Mouse (Mus musculus) liver, embryonic 12.5 days (tissue): Measurements from ENCODE around the gene Hes6. TPM values are rescaled to one million over a fixed set of nuclear protein-coding genes. Genes with fewer than 3 reads are reported as not detected.

ENCODE experiments used
- ATAC-seq: fragments of 200-750 bp; cut with Nextera tagmentation; 2 replicates; pipeline ENCODE4 v1.8.0; 2017; ENCODE audit warnings: moderate number of reproducible peaks, mild to moderate bottlenecking, moderate library complexity
- H3K27ac ChIP-seq: fragments of 300-500 bp; sonication (generic); 2 replicates; pipeline ENCODE4 v1.5.1; 2016; ENCODE audit warnings: mild to moderate bottlenecking
- H3K27me3 ChIP-seq: fragments of 300-500 bp; sonication (generic); replicated peaks from 2 replicates; pipeline ENCODE4 v1.6.1; 2016; ENCODE audit warnings: mild to moderate bottlenecking, moderate library complexity
- H3K36me3 ChIP-seq: fragments of 300-500 bp; sonication (generic); 2 replicates; pipeline ENCODE4 v1.6.1; 2016; ENCODE audit warnings: mild to moderate bottlenecking, moderate library complexity
- H3K4me1 ChIP-seq: fragments of 300-500 bp; sonication (generic); 2 replicates; pipeline ENCODE4 v1.6.1; 2016
- H3K4me2 ChIP-seq: fragments of 300-500 bp; sonication (generic); 2 replicates; pipeline ENCODE4 v1.6.1; 2016; ENCODE audit warnings: mild to moderate bottlenecking, moderate library complexity
- H3K4me3 ChIP-seq: fragments of 300-500 bp; sonication (generic); 2 replicates; pipeline ENCODE4 v1.5.1; 2016; ENCODE audit warnings: mild to moderate bottlenecking, moderate library complexity
- H3K9ac ChIP-seq: fragments of 300-500 bp; sonication (generic); 2 replicates; pipeline ENCODE4 v1.6.1; 2016; ENCODE audit warnings: mild to moderate bottlenecking, moderate library complexity
- H3K9me3 ChIP-seq: fragments of 300-500 bp; sonication (generic); replicated peaks from 2 replicates; pipeline ENCODE4 v1.6.1; 2016; ENCODE audit warnings: mild to moderate bottlenecking, moderate library complexity
- WGBS: fragments of 180-500 bp; shearing (Covaris S2); methylation state at CpG from one replicate; pipeline ENCODE4 v1.1.7; 2016; ENCODE audit not compliant: insufficient replicate concordance; 5-methylcytosine and 5-hydroxymethylcytosine counted together
- polyA plus RNA-seq: library from polyadenylated mRNA; unstranded; fragments of >200 nt; fragmentation: Nextera tagmentation; extraction: Ambion mirVana; gene quantifications from 2 replicates; pipeline ENCODE4 v1.2.1, GENCODE M21; 2016

Hes6 gene
- polyA plus RNA-seq, 1 experiment from 2014 or later: 32.4 TPM

DNA sequence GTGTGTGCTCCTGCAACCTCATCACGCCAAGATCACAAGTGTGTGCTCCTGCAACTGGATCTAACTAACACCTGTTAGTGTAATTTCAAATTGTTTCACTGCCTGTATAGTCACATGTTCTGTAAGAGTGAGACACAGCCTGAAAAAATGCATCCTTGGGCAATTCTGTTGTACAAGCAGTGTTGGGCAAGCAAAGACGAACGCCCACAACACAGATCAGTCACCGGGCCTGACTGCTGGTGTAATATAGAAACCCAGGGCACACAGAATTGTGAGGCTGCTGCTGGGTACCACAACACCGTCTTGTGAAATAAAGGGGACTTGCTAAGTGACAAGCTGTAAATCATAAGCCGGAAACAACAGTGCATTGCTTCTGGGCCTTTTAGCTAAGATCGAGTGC lies 23.7 kb upstream of the Hes6 start:
- Histone ChIP-seq H3K4me3 (no peak overlapping the region), H3K4me1 (peaks cover 8% of the 10 kb centered on the region; the same call in 1 of the 2 replicates), H3K36me3 (peaks cover 39% of the 10 kb centered on the region), H3K4me2 (no peak overlapping the region), H3K27ac (no peak overlapping the region), H3K9ac (no peak overlapping the region), H3K9me3 (no peaks in the 10 kb centered on the region), H3K27me3 (no peaks in the 10 kb centered on the region)
- ATAC-seq: no peak
- WGBS: 80% methylated on average over 7 of the region's 7 CpGs

DNA sequence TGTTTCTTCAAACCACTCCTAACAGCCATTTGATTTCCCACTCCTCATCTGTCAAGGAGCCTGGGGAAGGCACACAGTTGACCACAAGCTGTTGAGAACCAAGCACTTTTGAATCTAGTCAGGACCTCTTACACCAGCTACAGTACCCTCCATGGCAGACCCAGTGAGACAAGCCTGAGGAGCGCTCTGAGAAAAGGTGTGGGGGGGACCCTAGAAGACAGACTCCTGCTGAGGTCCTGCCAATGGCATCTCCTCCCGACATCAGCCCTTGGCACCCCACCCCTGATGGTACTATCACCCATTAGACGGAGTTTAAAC lies 23.2 kb upstream of the Hes6 start:
- ATAC-seq: no peak
- H3K9me3 ChIP-seq: no peaks in the 10 kb centered on the region
- 75% methylated on average over 3 of the region's 3 CpGs for WGBS
- H3K4me1 ChIP-seq: peaks cover 8% of the 10 kb centered on the region; the same call in 1 of the 2 replicates
- H3K4me2 ChIP-seq: no peak overlapping the region
- no peak overlapping the region for H3K27ac ChIP-seq
- H3K4me3 ChIP-seq: no peak overlapping the region
- H3K36me3 ChIP-seq: peaks cover 40% of the 10 kb centered on the region
- H3K9ac ChIP-seq: no peak overlapping the region
- no peaks in the 10 kb centered on the region for H3K27me3 ChIP-seq

DNA sequence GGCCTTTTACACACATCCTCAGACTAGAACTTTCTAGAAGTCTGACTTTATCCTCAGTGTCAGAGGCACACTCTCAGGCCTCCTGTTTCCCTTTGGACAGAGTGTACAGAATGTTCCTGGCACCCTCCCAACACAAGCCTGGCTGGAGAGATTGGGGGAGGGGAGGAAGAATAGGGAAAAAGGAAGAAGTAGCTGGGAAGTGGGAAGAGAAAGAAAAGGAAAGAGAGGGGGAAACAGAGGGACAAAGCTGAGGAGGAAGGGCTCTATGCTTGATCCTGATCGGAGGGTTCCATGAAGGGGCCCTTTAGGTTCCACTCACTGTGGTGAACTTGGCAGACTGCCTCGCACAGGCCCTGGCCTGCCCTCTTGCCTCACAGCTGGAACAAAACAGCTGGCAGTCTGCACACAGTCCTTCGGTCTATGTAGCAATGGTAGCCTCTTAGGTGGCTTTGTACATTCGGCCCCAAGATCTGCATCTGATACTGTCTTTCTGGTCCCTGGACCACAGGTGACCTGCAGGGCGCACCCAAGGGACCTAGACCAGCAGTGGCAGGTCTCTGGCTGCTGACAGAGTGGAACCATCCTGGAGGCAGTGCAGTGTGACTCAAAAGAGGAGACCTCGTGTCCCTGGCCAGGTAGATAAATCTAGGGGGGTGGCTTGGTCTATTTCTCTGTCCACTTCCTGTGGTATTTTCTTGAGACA lies 22.7 kb upstream of the Hes6 start:
- Histone ChIP-seq H3K27me3 (no peaks in the 10 kb centered on the region), H3K4me1 (peaks cover 8% of the 10 kb centered on the region; the same call in 1 of the 2 replicates), H3K27ac (no peak overlapping the region), H3K9me3 (no peaks in the 10 kb centered on the region), H3K9ac (no peak overlapping the region), H3K4me3 (no peak overlapping the region), H3K36me3 (peaks cover 37% of the 10 kb centered on the region), H3K4me2 (no peak overlapping the region)
- no peak for ATAC-seq
- WGBS: 61% methylated on average over 6 of the region's 6 CpGs

DNA sequence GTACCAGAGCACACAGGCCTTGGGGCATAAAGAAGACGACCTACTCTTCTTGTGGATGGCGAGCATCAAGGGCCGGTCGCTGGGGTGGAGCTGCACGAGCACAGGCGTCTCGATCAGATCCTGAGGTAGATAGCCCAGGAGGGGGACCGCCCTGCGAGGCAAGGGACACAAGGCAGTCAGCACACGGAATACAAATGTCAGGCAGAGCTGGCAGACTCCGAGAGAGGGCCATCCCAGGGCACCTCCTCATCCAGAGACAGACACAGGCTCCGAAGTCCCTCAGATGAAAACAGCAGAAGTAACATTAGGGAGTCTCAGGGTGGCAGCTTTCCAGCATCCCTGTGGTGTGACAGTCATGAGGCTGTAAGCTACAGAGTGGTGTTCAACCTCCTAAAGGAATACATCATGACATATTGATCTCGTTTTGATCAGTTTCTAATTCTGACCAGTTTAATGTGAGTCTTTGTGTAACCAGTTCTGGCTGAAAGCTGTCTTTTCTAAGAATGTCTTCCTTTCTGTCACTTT lies 21.8 kb upstream of the Hes6 start:
- no peak overlapping the region for H3K4me3 ChIP-seq
- no peaks in the 10 kb centered on the region for H3K27me3 ChIP-seq
- 73% methylated on average over 13 of the region's 13 CpGs for WGBS
- peaks cover 43% of the 10 kb centered on the region for H3K36me3 ChIP-seq
- H3K4me2 ChIP-seq: no peak overlapping the region
- no peak overlapping the region for H3K9ac ChIP-seq
- no peak for ATAC-seq
- H3K4me1 ChIP-seq: peaks cover 8% of the 10 kb centered on the region; the same call in 1 of the 2 replicates
- no peak overlapping the region for H3K27ac ChIP-seq
- H3K9me3 ChIP-seq: no peaks in the 10 kb centered on the region

DNA sequence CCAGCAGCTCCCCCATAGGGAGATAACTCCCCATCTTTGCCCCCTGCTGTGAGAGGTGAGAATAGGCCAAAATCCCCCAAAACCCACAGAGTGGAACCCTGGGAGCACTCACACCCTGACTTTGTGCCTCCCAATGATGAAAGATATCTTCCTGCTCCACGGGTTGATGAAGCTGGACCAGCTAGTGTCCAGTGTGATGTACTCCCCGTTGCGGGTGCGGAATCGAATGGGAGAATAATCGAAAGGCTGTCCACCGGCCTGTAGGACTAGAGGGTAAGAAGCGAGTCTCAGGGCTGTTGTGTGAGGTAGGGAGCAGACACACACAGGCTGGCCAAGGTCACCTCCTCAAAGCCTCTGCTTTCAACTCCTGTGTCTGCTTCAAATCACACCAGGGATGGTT lies 21.1 kb upstream of the Hes6 start:
- H3K27ac ChIP-seq: no peak overlapping the region
- WGBS: 83% methylated on average over 8 of the region's 8 CpGs
- no peaks in the 10 kb centered on the region for H3K9me3 ChIP-seq
- no peaks in the 10 kb centered on the region for H3K27me3 ChIP-seq
- no peak overlapping the region for H3K9ac ChIP-seq
- peaks cover 43% of the 10 kb centered on the region for H3K36me3 ChIP-seq
- 0 out of 2 replicates have a peak, but pooled peaks cover 8% of the 10 kb centered on the region for H3K4me1 ChIP-seq
- no peak for ATAC-seq
- no peak overlapping the region for H3K4me3 ChIP-seq
- no peak overlapping the region for H3K4me2 ChIP-seq

DNA sequence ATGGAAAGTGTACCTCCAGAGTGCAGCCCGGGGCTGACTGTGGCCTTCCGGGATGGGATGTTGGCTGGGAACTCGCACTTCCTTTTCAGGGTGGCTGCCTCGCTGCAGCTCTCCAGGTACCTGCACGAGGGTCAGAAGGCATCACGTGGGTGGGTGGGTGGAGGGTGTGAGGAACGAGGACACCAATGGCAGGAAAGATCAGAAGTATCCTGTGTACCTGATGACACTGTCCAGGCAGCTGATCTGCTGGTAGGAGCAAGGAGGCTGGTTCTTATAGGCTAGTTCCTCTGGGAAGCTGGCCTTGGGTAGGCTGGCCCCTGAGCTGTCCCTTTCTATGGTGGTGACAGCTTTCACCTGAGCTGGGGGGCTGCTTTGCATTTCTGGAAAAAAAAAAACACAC lies 16.9 kb upstream of the Hes6 start:
- WGBS: 61% methylated on average over 7 of the region's 7 CpGs

DNA sequence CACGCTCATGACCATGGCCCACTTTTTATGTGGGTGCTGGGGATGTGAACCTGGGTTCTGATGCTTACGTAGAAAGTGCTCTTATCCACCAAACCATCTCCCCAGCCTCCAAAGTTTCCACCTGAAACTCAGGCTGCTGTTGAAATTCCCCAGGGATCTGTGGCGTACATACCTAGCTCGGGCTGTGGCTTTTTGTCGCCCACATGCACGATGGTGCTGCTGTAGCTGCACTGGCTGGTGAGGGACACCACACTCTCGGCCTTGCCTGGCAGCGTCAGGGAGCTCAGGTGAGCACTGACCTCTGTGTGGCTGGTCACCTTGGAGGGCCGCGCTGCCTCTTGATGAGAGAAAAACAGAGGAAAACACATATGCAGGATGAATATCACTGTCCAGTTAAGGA lies 15.4 kb upstream of the Hes6 start:
- Histone ChIP-seq H3K27me3 (no peaks in the 10 kb centered on the region), H3K27ac (no peak overlapping the region), H3K4me1 (no peaks in the 10 kb centered on the region), H3K4me2 (no peak overlapping the region), H3K36me3 (peaks cover 68% of the 10 kb centered on the region), H3K9ac (no peak overlapping the region), H3K4me3 (no peak overlapping the region), H3K9me3 (no peaks in the 10 kb centered on the region)
- no peak for ATAC-seq
- WGBS: 86% methylated on average over 10 of the region's 10 CpGs

More for the DNA sequence above, 16.9 kb upstream of the Hes6 start:
- Histone ChIP-seq H3K9ac (no peak overlapping the region), H3K4me1 (no peaks in the 10 kb centered on the region), H3K4me2 (no peak overlapping the region), H3K27ac (no peak overlapping the region), H3K9me3 (no peaks in the 10 kb centered on the region), H3K4me3 (no peak overlapping the region), H3K27me3 (no peaks in the 10 kb centered on the region), H3K36me3 (peaks cover 71% of the 10 kb centered on the region)
- ATAC-seq: no peak

DNA sequence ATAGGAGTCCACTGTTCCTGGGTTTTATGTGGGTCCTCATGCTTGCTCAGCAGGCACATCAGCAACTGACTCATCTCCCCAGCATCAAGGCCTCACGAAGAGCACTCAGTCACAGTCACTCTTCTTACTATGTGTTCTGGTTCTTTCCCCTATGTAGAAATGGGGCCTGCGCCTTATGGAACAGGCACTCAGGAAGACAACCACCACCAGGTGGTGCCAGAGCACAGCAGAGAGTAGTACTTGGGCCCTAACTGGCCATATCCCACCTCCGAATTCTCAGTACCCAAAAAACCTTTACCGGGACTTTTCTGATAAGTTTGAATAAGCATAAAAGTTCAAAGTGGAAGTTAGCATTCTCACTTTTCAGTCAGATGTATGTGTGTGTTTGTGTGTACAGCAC lies 14.8 kb upstream of the Hes6 start:
- Histone ChIP-seq H3K27me3 (no peaks in the 10 kb centered on the region), H3K4me1 (no peaks in the 10 kb centered on the region), H3K9ac (no peak overlapping the region), H3K4me2 (no peak overlapping the region), H3K4me3 (no peak overlapping the region), H3K36me3 (peaks cover 67% of the 10 kb centered on the region), H3K9me3 (no peaks in the 10 kb centered on the region), H3K27ac (no peak overlapping the region)
- no peak for ATAC-seq
- 45% methylated on average over 4 of the region's 4 CpGs for WGBS

DNA sequence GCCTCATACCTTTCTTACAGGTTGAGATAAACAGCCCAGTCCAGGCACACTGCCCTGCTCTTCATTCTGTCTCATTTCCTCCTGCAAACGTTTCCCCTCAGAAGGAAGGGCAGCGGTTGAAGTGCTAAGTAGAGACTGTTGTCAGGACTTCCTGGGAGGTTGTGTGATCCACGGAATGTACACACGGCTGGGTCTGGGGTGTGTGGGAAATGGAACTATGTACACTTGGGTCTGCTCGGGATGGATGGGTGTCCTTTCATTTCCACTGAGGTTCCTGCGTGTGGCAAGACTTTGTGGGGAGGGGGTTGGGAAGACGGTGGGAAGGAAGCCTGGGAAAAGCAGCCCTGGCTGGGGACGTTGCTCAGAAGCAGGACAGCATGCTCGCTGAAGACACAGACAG lies 12.6 kb upstream of the Hes6 start:
- Histone ChIP-seq H3K4me3 (no peak overlapping the region), H3K4me1 (no peaks in the 10 kb centered on the region), H3K27me3 (no peaks in the 10 kb centered on the region), H3K9me3 (no peaks in the 10 kb centered on the region), H3K27ac (no peak overlapping the region), H3K4me2 (no peak overlapping the region), H3K36me3 (peaks cover 56% of the 10 kb centered on the region), H3K9ac (no peak overlapping the region)
- 60% methylated on average over 9 of the region's 9 CpGs for WGBS
- ATAC-seq: no peak

DNA sequence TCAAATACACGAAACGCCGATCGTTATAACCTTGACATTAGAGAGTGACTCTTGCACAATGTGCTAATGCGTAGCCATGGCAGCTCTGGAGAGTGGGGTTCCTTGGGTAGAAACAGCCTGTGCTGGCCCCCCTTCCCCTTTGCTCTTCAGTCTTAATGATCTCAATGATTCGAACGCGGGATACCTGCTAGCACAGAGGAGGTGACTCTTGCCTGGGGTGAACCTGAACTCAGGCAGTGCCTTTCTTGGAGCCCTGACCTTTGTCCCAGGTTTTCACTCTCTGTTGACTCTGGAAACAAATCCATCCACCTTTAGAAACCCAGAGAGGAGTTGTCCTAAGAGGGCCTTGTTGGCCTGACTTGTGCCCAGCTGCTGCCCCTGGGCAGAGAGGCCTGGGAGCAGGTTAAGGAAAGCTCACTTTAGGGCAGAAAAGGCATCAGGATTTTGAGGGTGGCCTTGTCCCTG lies 6.8 kb upstream of the Hes6 start:
- 75% methylated on average over 8 of the region's 8 CpGs for WGBS

DNA sequence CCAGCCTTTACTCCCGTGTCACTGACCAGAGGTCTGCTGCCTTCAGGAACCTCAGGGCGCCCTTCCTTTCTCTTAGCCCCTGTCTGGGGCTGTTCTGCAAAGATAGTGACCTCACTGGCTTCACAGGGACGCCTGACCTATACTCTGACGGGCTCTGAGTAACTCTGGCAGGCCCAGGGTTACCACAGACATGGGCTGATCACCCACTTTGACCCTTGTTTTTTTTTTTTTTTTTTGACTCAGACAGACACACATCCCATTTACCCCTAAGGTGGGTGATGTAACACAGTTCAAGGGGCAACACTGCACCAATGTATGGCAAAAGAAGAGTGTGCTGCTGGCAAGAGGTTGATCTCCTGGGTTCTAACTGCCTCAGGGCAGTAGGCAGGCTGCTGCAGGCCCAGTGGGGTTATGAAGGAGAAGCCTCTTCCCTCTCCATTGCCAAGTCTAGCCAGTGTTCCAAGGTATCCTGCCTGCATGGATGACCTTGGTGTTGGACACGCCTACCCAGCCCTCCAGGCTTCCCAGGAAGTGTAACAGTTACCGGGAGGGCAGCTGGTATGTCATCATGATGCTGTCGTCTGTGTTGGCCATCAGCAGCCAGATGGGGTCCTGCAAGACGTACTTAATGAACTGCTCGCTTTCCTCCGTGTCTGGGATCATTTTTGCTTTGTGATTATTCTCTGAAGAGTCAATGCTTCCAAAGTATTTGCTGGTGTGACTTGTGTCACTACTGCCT lies 6.2 kb upstream of the Hes6 start:
- H3K36me3 ChIP-seq: peaks cover 18% of the 10 kb centered on the region
- H3K27me3 ChIP-seq: 0 out of 2 replicates have a peak, but pooled peaks cover 2% of the 10 kb centered on the region
- no peak overlapping the region for H3K9ac ChIP-seq
- no peak overlapping the region for H3K27ac ChIP-seq
- H3K4me3 ChIP-seq: no peak overlapping the region
- H3K9me3 ChIP-seq: no peaks in the 10 kb centered on the region
- no peaks in the 10 kb centered on the region for H3K4me1 ChIP-seq
- H3K4me2 ChIP-seq: no peak overlapping the region
- no peak for ATAC-seq
- 52% methylated on average over 10 of the region's 10 CpGs for WGBS

More for the DNA sequence above, 6.8 kb upstream of the Hes6 start:
- H3K9me3 ChIP-seq: no peaks in the 10 kb centered on the region
- H3K27ac ChIP-seq: no peak overlapping the region
- H3K9ac ChIP-seq: no peak overlapping the region
- H3K4me3 ChIP-seq: no peak overlapping the region
- peaks cover 20% of the 10 kb centered on the region for H3K36me3 ChIP-seq
- no peaks in the 10 kb centered on the region for H3K27me3 ChIP-seq
- no peaks in the 10 kb centered on the region for H3K4me1 ChIP-seq
- H3K4me2 ChIP-seq: no peak overlapping the region
- no peak for ATAC-seq

DNA sequence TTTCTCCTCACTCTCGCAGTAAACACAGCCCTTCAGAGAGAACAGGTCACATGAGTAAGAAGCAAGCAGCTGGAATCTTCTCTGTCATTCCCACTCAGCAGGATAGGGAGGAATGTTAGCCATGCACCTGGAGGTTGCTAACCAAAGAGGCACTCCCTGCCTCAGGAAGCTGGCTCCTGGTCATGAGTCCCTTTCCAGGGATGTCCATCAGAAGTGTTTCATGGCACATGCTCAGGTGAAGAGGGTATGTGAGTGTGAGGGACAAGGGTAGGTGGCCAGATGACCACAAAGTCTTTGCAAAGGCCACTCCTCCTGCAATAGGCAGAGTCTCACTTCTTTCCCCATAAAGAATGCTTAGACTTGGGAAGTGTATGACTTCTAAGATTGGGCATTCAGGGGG lies 4.2 kb upstream of the Hes6 start:
- Histone ChIP-seq H3K27me3 (peaks cover 15% of the 10 kb centered on the region), H3K27ac (no peak overlapping the region), H3K36me3 (peaks cover 7% of the 10 kb centered on the region; the same call in 1 of the 2 replicates), H3K4me3 (no peak overlapping the region), H3K9me3 (no peaks in the 10 kb centered on the region), H3K4me1 (peaks cover 14% of the 10 kb centered on the region), H3K9ac (no peak overlapping the region), H3K4me2 (no peak overlapping the region)
- no peak for ATAC-seq
- WGBS: 69% methylated on average over 1 of the region's 1 CpGs
